Mouse (Mus musculus) hindbrain, embryonic 15.5 days (tissue): ENCODE data around the gene Tmprss9. TPM values are rescaled to one million over a fixed set of nuclear protein-coding genes. Genes with fewer than 3 reads are reported as not detected.

Experiments
- ATAC-seq: fragments of 200-750 bp; cut with Nextera tagmentation; 2 replicates; pipeline ENCODE4 v1.8.0; 2017; ENCODE audit warnings: low read depth, moderate number of reproducible peaks, moderate TSS enrichment; ENCODE audit not compliant: low FRiP score
- H3K27ac ChIP-seq: fragments of 300-500 bp; sonication (generic); replicated peaks from 2 replicates; pipeline ENCODE4 v1.5.1; 2015; ENCODE audit warnings: mild to moderate bottlenecking, inconsistent platforms
- H3K27me3 ChIP-seq: fragments of 300-500 bp; sonication (generic); 2 replicates; pipeline ENCODE4 v1.6.1; 2015; ENCODE audit warnings: control low read depth, inconsistent platforms
- H3K36me3 ChIP-seq: fragments of 300-500 bp; sonication (generic); 2 replicates; pipeline ENCODE4 v1.6.1; 2015; ENCODE audit warnings: control low read depth, inconsistent platforms
- H3K4me1 ChIP-seq: fragments of 300-500 bp; sonication (generic); replicated peaks from 2 replicates; pipeline ENCODE4 v1.6.1; 2015; ENCODE audit warnings: control low read depth, inconsistent platforms
- H3K4me2 ChIP-seq: fragments of 300-500 bp; sonication (generic); 2 replicates; pipeline ENCODE4 v1.6.1; 2015; ENCODE audit warnings: moderate library complexity, mild to moderate bottlenecking, inconsistent platforms
- H3K4me3 ChIP-seq: fragments of 300-500 bp; sonication (generic); 2 replicates; pipeline ENCODE4 v1.5.1; 2015; ENCODE audit warnings: mild to moderate bottlenecking, inconsistent platforms
- H3K9ac ChIP-seq: fragments of 300-500 bp; sonication (generic); 2 replicates; pipeline ENCODE4 v1.6.1; 2015; ENCODE audit warnings: inconsistent platforms
- H3K9me3 ChIP-seq: fragments of 300-500 bp; sonication (generic); 2 replicates; pipeline ENCODE4 v1.6.1; 2016; ENCODE audit warnings: control low read depth, inconsistent platforms
- WGBS: fragments of 180-500 bp; shearing (Covaris S2); methylation state at CpG from one replicate; pipeline ENCODE4 v1.1.7; 2015; 5-methylcytosine and 5-hydroxymethylcytosine counted together
- polyA plus RNA-seq: library from polyadenylated mRNA; unstranded; fragments of >200 nt; fragmentation: Nextera tagmentation; extraction: Ambion mirVana; gene quantifications from 2 replicates; pipeline ENCODE4 v1.2.1, GENCODE M21; 2015

Tmprss9 gene
- polyA plus RNA-seq, 1 experiment from 2014 or later: 0.22 TPM

DNA sequence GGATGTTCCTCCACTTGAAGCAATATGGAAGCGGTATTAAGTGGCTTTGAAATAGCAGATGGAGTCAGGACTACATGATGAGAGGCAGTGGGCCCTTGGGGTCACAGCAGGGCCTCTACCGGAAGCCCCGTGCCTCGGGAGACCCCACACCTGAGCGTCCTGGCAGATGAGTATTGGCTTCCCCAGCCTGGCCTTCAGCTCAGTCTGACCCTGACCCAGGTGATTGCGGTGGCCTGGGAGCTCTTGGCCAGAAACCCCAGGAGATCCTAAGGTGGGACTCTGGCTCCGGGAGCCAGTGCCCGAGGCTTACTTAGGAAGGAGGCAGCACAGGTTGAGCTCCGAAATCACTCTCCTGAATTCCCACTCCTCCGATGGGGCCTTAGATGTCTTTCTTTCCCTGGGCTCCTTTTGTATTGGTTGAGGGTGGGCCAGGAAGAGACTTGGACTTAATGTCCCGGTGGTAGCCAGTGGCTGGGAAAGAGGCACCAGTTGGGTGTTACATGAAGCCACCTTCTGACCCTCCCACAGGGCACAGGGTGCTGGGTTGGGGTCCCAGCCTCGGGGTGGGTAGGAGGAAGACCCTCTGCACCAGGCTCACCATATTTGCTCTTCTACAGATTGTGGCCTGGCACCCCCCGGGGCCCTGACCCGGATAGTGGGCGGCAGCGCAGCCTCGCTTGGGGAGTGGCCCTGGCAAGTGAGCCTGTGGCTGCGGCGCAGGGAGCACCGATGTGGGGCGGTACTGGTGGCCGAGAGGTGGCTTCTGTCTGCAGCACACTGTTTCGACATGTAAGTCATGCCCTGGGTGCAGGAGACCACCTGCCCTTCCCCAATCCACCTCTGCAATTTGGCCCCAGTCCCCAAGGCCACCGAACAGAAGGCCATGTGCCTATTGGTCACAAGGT lies 25.2 kb downstream of the Tmprss9 start:
- Histone ChIP-seq H3K36me3 (0 out of 2 replicates have a peak, but pooled peaks cover under 1% of the 10 kb centered on the region), H3K4me3 (no peak overlapping the region), H3K27me3 (no peaks in the 10 kb centered on the region), H3K27ac (no peak overlapping the region), H3K9me3 (no peaks in the 10 kb centered on the region), H3K4me2 (no peak overlapping the region), H3K4me1 (peaks cover 19% of the 10 kb centered on the region), H3K9ac (no peak overlapping the region)
- no peak for ATAC-seq
- WGBS: 74% methylated on average over 24 of the region's 24 CpGs

DNA sequence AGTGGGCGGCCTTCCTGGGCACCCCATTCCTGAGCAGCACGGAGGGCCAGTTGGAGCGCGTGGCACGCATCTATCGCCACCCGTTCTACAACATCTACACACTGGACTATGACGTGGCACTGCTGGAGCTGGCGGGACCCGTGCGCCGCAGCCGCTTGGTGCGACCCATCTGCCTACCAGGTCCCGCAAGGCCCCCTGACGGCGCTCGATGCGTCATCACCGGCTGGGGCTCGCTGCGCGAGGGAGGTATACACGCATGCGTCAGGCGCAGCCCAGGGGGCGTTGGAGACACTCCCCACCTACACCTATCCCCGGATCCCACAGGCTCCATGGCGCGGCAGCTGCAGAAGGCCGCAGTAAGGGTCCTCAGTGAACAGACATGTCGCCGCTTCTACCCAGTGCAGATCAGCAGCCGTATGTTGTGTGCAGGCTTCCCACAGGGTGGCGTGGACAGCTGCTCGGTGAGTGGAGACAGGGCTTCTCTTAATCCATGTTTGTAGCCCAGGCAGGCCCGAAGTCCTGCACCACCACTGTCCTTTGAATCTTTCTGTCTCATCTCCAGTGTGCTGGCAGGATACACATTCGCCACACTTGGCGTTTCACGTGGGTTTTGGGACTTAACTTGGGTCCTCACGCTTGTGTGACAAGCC lies 26.3 kb downstream of the Tmprss9 start:
- H3K9me3 ChIP-seq: no peaks in the 10 kb centered on the region
- no peaks in the 10 kb centered on the region for H3K27me3 ChIP-seq
- ATAC-seq: no peak
- WGBS: 34% methylated on average over 41 of the region's 41 CpGs
- H3K27ac ChIP-seq: no peak overlapping the region
- peak overlapping the region; percentile 20; the same call in 1 of the 2 replicates for H3K4me2 ChIP-seq
- H3K9ac ChIP-seq: no peak overlapping the region
- H3K4me1 ChIP-seq: peaks cover 19% of the 10 kb centered on the region
- H3K4me3 ChIP-seq: no peak overlapping the region
- peaks cover 10% of the 10 kb centered on the region for H3K36me3 ChIP-seq

- H3K4me2 ChIP-seq: peak overlapping the region; percentile 89
- 91% methylated on average over 8 of the region's 8 CpGs for WGBS
- no peaks in the 10 kb centered on the region for H3K9me3 ChIP-seq
- peaks cover 19% of the 10 kb centered on the region for H3K4me1 ChIP-seq
- peaks cover 20% of the 10 kb centered on the region for H3K36me3 ChIP-seq
- peak overlapping the region; percentile 83 for H3K4me3 ChIP-seq
- H3K27ac ChIP-seq: no peak overlapping the region
- no peak for ATAC-seq
- H3K27me3 ChIP-seq: no peaks in the 10 kb centered on the region
- H3K9ac ChIP-seq: no peak overlapping the region; the same call in 1 of the 2 replicates
These were observed 27.4 kb downstream of the Tmprss9 start for GRCm38 (mm10) chr10:80899074-80899473.

GRCm38 (mm10) chr10:80899591-80900317 lies 28.1 kb downstream of the Tmprss9 start:
- 16% methylated on average over 25 of the region's 25 CpGs for WGBS
- peak overlapping the region; percentile 86 for H3K9ac ChIP-seq
- H3K4me2 ChIP-seq: peak overlapping the region; percentile 89
- H3K9me3 ChIP-seq: no peaks in the 10 kb centered on the region
- H3K27ac ChIP-seq: peak overlapping the region; percentile 92
- peak; percentile 24 for ATAC-seq
- H3K27me3 ChIP-seq: no peaks in the 10 kb centered on the region
- peaks cover 19% of the 10 kb centered on the region for H3K4me1 ChIP-seq
- H3K4me3 ChIP-seq: peak overlapping the region; percentile 83
- H3K36me3 ChIP-seq: peaks cover 27% of the 10 kb centered on the region

- Histone ChIP-seq H3K9ac (peak within 1 kb of the TSS; percentile 86), H3K27ac (peak within 1 kb of the TSS; percentile 92), H3K4me3 (peak within 1 kb of the TSS; percentile 83), H3K4me2 (peak within 1 kb of the TSS; percentile 89), H3K36me3 (peaks cover 34% of the 10 kb centered on the region), H3K4me1 (peaks cover 19% of the 10 kb centered on the region), H3K27me3 (no peaks in the 10 kb centered on the region), H3K9me3 (no peaks in the 10 kb centered on the region)
- ATAC-seq: peak; percentile 95
- under 1% methylated on average over 72 of the region's 72 CpGs for WGBS
These were observed 28.9 kb downstream of the Tmprss9 start, which contains the start of gene Timm13 for GRCm38 (mm10) chr10:80900318-80901247. TSS of gene Timm13 (minus strand) at chr10:80900969.

DNA sequence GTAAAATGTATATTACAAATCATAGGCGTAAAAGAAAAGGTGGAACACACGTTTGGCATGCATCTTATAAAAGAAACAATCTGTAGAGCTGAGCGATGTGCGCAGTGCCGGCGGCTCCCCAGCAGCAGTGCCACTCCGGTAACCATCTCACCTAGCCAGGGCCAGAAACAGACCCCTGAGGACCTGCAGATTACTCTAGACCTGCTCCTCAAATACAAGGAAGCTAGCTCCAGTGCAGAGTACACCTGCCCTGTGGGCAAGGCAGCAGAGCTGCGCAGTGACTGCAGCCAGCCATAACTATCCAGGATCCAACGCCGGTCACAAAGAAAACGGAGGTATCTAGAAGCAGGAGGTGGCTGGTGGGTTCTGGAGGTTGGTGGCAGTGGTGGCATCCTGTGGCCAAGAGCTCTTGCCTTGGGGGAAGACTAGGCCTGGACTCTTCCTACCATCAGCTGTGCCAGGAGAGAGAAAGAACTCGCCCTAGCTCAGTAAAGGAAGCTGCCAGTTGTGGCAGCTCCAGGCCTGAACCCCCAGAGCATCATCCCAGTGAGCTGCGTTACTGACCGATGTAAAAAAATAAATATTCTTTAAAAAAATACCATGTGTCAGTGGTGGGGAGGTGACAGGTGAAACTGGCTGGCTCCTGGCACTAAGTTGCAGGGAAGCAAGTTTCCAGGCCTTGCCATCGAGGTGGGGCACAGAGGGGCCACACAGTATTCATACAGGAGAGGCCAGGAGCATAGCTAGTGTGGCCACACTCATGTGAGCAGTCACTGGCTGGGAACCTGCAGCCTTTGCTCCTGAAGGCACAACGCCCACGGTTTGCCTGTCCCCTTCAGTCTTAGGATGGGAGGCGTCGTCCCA lies 30.0 kb downstream of the Tmprss9 start:
- no peak for ATAC-seq
- no peaks in the 10 kb centered on the region for H3K9me3 ChIP-seq
- H3K27ac ChIP-seq: peak overlapping the region; percentile 71
- no peak overlapping the region for H3K9ac ChIP-seq
- H3K36me3 ChIP-seq: peaks cover 44% of the 10 kb centered on the region
- peaks cover 19% of the 10 kb centered on the region for H3K4me1 ChIP-seq
- H3K27me3 ChIP-seq: no peaks in the 10 kb centered on the region
- 89% methylated on average over 19 of the region's 19 CpGs for WGBS
- H3K4me3 ChIP-seq: peak overlapping the region; percentile 83
- peak overlapping the region; percentile 89 for H3K4me2 ChIP-seq

GRCm38 (mm10) chr10:80902273-80902940 lies 30.8 kb downstream of the Tmprss9 start:
- Histone ChIP-seq H3K4me3 (no peak overlapping the region), H3K36me3 (peaks cover 47% of the 10 kb centered on the region), H3K9ac (no peak overlapping the region), H3K9me3 (no peaks in the 10 kb centered on the region), H3K27me3 (no peaks in the 10 kb centered on the region), H3K4me2 (no peak overlapping the region), H3K27ac (no peak overlapping the region), H3K4me1 (peaks cover 19% of the 10 kb centered on the region)
- ATAC-seq: no peak
- WGBS: 95% methylated on average over 9 of the region's 9 CpGs

- Histone ChIP-seq H3K27me3 (no peaks in the 10 kb centered on the region), H3K9me3 (no peaks in the 10 kb centered on the region), H3K4me1 (peaks cover 14% of the 10 kb centered on the region), H3K4me3 (no peak overlapping the region), H3K4me2 (no peak overlapping the region), H3K36me3 (peaks cover 52% of the 10 kb centered on the region), H3K9ac (no peak overlapping the region), H3K27ac (no peak overlapping the region)
- WGBS: 95% methylated on average over 10 of the region's 10 CpGs
- ATAC-seq: no peak
These were observed 31.6 kb downstream of the Tmprss9 start for GRCm38 (mm10) chr10:80903282-80903681.

GRCm38 (mm10) chr10:80904004-80904693 lies 32.5 kb downstream of the Tmprss9 start:
- Histone ChIP-seq H3K36me3 (peaks cover 58% of the 10 kb centered on the region), H3K27ac (no peak overlapping the region), H3K4me1 (peaks cover 8% of the 10 kb centered on the region), H3K4me3 (no peak overlapping the region), H3K4me2 (no peak overlapping the region), H3K9me3 (no peaks in the 10 kb centered on the region), H3K9ac (no peak overlapping the region), H3K27me3 (no peaks in the 10 kb centered on the region)
- WGBS: 87% methylated on average over 28 of the region's 28 CpGs
- no peak for ATAC-seq
